Mouse (Mus musculus) liver, embryonic 18 days (tissue): Measurements from ENCODE around the gene Celf3. TPM values are rescaled to one million over a fixed set of nuclear protein-coding genes. Genes with fewer than 3 reads are reported as not detected.

Experiments
- polyA plus RNA-seq: library from polyadenylated mRNA; depleted of rRNA; stranded (reverse); fragments of >200 nt; gene quantifications from 2 replicates; pipeline ENCODE4 v1.2.3, GENCODE M21; 2012; rRNA removed

Gene Celf3
- polyA plus RNA-seq, result 0.02 and 0.06 TPM in 2 replicates

GRCm38 (mm10) chr3:94477981-94478422 is at the start of gene Celf3:
TSS of gene Celf3 (plus strand) at chr3:94478295.

DNA sequence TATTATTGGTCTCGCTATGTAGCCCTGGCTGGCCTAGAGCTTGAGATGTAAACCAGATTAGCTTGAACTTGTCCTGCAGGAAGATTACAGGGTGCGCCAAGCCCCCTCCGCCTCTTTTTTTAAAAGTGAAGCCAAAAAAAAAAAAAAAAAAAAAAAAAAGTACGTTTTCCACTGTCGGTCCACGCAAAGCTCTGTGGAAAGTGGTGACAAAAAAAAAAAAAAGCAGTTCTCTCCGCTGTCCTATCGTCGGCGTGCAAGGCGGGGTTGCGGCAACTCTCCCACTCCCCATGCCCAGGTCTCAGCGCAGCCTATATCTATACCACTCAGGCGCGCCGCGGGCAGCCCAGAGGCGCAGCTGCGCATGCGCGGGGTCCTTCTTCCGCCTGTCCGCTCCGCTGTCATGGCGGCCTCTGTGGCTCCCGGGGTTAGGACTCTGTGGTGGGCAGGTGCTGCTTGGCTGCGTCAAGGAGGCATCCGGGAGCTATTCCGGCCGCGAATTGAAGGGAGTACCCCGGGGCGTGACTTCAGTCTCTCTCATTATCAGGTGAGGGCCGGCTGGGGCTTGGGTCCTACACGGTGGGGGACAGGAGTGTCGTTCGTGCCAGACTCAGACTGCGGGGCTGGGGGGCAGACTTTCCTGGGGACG is 35.0 kb upstream of the Celf3 start, which contains the start of gene Mrpl9:
Gene Mrpl9, plus strand, starts transcription at position 368 of the 646 bp plus-strand sequence.

DNA sequence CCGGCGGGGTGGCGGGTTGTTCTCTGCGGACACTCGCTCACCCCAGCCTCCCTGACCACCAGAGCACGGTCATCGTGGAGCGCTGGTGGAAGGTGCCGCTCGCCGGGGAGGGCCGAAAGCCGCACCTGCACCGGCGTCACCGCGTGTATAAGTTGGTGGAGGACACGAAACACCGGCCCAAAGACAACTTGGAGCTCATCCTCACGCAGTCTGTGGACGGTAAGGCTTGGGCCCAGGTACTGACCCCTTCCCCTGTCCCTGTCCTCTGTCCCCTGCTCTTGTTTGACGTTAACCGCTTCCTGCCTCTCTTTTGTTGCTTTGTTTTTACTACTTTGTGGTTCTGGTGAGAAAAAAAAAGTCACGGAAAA is 34.5 kb upstream of the Celf3 start, which contains the start of gene Oaz3:
Gene Oaz3, minus strand, starts transcription at position 319 of the 368 bp plus-strand sequence.

GRCm38 (mm10) chr3:94480291-94480884 is 2.3 kb downstream of the Celf3 start, which contains the start of gene Riiad1:
TSS of gene Riiad1 (minus strand) at chr3:94480341.

Other genes starting within 250 kb of the Celf3 start
- gene Gm4778, start 214.3 kb upstream of the Celf3 start, polyA plus RNA-seq, result not detected in 2 replicates
- gene Them4, start 168.2 kb upstream of the Celf3 start, polyA plus RNA-seq, result 4.2 TPM in 2 replicates
- not detected in 2 replicates for gene Them5, start 136.2 kb upstream of the Celf3 start, polyA plus RNA-seq
- 0.08 TPM in 2 replicates for gene C2cd4d, start 115.9 kb upstream of the Celf3 start, polyA plus RNA-seq
- gene Rorc, start 105.5 kb upstream of the Celf3 start, polyA plus RNA-seq, result 3.4 and 5.7 TPM in 2 replicates
- 0.02 and 0.03 TPM in 2 replicates for gene Lingo4, start 79.8 kb upstream of the Celf3 start, polyA plus RNA-seq
- gene Tdrkh, start 65.0 kb upstream of the Celf3 start, polyA plus RNA-seq, result 2.6 and 2.8 TPM in 2 replicates
- gene Mrpl9, start 35.0 kb upstream of the Celf3 start, polyA plus RNA-seq, result 31.1 and 34.7 TPM in 2 replicates
- gene Oaz3, start 34.4 kb upstream of the Celf3 start, polyA plus RNA-seq, result 0.13 TPM in 1 of 2 replicates, not detected in the other
- 0.05 and 0.10 TPM in 2 replicates for gene Riiad1, start 2.0 kb downstream of the Celf3 start, polyA plus RNA-seq
- gene Snx27, start 104.4 kb downstream of the Celf3 start, polyA plus RNA-seq, result 4.8 and 5.2 TPM in 2 replicates
- not detected in 2 replicates for gene Gm10972, start 164.8 kb downstream of the Celf3 start, polyA plus RNA-seq
- 10.1 and 14.4 TPM in 2 replicates for gene Tuft1, start 180.6 kb downstream of the Celf3 start, polyA plus RNA-seq
- gene Selenbp2, start 215.3 kb downstream of the Celf3 start, polyA plus RNA-seq, result 136 and 216 TPM in 2 replicates